Mouse (Mus musculus): ENCODE data around the gene Fbxw11.

Fbxw11 gene

DNA sequence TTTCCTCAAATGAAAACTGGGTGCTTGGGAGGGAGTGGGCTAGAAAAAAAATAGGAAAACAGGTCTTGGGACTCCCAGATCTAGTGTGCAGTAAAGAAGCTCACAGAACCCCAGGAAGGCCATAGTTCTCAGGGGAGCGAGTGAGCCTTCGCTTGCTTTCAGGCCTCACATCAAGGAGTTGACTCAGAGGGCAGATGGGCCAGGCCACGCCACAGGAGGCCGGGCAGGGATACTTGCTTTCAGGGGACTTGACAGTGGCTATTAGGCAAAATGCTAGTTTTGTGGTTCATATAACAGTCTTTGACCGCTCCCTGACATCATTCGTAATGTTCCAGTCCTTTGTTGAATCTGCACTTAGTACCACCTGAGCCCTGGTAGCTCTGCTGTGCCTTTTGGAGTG lies 18.6 kb upstream of the Fbxw11 start:
- DNase-seq (ENCODE audit: low spot score in 2 of 2) = no peak

DNA sequence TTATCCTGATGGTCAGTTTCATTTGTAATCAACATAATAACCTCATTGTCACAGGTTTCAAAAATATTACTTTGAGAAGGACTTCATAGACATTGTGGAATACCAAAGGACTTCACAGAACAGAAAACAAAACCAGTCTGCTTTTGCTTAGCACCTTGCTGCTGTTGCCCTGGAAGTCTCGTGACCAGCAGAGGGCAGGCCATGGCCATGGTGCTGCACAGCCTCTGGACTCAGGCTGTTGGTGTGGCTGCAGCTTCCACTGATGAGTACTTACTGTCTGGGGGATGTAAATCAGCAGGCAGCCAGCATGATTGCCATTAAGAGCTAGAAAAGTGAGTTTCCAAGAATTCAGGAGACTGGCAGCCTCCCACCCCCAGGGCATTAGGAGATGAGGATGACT lies 16.8 kb upstream of the Fbxw11 start:
- DNase-seq (ENCODE audit: low spot score in 2 of 2) = peak in 1 of 2 experiments; percentile 55

DNA sequence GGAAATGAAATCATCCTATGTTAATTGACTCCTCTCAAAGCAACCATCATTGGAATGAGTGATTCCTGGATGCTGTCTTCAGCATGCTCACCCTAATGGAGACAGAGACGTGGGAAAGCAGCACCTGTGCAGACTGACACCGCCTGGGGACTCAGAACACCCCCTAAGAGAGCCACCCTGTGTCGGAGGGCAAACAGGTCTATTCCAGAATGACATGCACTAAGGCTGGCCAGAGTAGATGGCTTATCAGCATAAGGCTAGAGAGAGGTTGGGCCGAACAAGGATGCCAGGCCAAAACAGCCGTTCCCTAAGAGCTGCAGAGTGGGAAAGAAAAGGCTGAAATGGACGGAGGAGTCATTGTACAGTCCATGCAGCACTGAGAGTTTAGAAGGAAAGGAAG lies 16.4 kb upstream of the Fbxw11 start:
- DNase-seq (ENCODE audit: low spot score in 2 of 2) = no peak

- no peak for DNase-seq (ENCODE audit: low spot score in 2 of 2)
Measured at GRCm38 (mm10) chr11:32627900-32628299, 14.6 kb upstream of the Fbxw11 start.

DNA sequence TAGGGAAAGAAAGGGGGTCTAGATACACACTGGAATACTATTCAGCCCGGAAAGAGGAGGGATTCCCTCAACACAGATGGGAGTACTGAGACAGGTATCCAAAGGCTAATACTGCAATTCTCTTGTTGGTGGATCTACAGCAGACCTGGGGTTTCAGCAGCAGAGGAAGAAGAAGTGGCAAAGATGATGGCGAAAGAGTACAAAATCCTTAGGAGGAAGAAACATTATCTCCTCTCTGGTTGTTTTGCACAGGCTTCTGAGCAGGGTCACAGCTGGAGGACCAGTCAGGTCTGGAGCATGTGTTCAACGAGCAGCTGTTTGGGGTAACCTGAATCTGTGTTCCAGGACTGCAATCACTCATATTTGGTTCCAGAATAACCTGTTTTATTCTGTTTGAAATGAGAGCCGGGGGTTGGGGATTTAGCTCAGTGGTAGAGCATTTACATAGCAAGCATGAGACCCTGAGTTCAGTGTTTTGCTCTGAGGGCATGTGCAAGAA lies 12.8 kb upstream of the Fbxw11 start:
- no peak for DNase-seq (ENCODE audit: low spot score in 2 of 2)

DNA sequence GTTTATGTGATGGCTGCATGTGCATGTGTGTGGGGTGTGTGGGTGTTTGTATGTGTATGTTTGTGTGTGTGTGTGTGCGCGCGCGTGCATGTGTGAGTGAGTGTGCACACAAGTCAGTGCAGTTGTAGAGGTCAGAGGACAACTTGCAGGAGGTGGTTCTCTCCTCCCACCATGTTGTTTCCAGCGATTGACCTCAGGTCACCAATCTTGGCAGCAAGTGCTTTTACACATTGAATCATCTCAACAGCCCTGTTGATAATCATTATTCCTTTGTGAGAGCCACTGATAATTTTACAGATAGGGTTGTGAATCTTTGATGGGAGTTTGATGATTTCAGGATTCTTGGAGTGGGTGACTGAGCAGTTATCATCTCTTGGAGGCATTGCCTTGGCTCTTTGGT lies 9.9 kb upstream of the Fbxw11 start:
- no peak for DNase-seq (ENCODE audit: low spot score in 2 of 2)

GRCm38 (mm10) chr11:32633542-32633941 lies 9.0 kb upstream of the Fbxw11 start:
- no peak for DNase-seq (ENCODE audit: low spot score in 2 of 2)

DNA sequence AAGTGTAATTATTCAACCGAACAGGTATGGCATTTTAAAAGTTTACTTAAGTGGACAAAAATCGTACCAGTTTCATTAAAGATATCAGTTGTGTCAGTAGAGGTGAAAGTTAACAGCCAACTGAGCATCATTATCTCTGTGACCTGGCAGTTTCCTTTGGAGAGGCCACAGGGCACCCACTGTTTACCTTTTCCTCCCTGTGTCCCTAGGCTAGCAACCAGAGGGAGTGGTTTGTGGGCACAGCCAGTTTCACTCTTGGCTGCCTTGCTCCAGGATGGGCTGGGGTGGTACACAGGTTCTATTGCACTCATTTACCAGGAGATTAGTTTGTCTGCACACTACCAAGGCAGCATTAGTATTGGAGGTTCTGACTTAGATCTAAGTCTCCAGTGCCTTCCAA lies 8.4 kb upstream of the Fbxw11 start:
- DNase-seq (ENCODE audit: low spot score in 2 of 2) = no peak

- no peak for DNase-seq (ENCODE audit: low spot score in 2 of 2)
Measured at GRCm38 (mm10) chr11:32634842-32635241, 7.7 kb upstream of the Fbxw11 start.

DNA sequence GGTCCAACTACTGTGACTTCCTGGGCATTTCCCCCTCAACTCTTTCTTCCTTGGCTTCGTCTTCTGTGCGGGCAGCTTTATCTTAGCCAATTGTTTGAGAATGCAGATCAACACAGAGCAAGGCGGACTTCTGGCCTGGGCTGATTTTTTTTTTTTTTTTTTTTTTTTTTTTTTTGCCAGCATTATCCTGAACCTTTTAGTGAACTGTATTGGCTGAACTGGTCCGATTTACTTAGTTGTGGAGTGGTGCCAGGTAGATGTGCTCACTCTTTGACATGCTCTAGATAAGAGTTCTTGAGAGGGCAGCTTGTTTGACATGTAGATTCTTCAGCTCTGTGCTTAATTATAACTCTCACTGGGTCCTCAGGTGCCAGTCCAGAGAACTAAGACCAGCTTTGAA lies 6.2 kb upstream of the Fbxw11 start:
- DNase-seq (ENCODE audit: low spot score in 2 of 2) = no peak

DNA sequence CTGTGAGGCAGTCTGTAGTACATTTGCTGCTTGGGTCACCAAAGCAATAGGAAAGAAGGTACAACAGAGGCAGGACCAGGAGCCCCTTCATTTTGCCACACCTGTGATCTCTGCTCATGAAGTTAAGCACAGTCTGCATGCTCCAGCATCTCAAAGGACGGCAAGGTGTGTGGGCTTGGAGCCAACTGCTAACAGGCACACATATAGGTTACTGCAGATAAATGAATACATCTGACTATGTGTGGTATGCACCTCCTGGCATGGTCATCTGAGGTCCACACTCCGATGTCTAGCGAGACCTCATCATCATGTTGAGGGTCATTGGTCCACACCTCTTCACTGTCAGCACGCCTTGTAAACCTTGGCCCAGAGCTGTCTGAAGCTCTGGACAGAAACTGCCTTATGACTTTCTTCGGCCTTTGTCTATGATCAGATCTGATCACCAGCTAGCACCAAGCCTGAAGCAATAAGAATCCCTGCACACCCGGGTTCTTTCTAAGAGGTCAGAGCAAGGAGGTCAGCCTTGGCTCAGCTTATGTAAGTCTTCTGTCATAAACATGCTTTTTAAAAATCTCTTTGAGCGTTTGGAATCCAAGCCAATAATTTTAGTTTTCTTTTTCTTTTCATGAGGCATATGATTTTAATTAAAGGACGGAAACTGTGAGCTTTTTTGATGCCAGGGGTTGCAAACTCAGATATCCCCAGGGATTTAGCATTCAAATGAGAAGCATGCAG lies 3.8 kb upstream of the Fbxw11 start:
- no peak for DNase-seq (ENCODE audit: low spot score in 2 of 2)

DNA sequence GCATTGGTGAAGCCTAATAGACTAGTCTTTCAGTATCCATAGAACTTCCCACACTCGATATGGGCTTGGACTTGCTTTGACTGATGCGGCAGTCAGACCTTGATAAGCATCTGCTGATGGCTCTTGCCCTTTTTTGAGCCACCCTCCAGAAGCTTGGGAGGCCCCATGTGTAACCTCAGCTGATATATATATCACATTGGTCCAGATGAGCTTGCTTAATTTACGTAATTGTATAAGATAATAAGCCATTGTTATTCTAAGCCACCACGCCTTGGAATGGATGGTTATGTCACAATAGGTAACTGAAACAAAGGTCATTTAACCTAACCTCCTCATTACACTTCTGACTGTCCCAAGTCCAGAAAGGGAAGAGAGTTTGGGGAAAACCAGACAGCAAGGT lies 1.9 kb upstream of the Fbxw11 start:
- DNase-seq (ENCODE audit: low spot score in 2 of 2) = no peak

DNA sequence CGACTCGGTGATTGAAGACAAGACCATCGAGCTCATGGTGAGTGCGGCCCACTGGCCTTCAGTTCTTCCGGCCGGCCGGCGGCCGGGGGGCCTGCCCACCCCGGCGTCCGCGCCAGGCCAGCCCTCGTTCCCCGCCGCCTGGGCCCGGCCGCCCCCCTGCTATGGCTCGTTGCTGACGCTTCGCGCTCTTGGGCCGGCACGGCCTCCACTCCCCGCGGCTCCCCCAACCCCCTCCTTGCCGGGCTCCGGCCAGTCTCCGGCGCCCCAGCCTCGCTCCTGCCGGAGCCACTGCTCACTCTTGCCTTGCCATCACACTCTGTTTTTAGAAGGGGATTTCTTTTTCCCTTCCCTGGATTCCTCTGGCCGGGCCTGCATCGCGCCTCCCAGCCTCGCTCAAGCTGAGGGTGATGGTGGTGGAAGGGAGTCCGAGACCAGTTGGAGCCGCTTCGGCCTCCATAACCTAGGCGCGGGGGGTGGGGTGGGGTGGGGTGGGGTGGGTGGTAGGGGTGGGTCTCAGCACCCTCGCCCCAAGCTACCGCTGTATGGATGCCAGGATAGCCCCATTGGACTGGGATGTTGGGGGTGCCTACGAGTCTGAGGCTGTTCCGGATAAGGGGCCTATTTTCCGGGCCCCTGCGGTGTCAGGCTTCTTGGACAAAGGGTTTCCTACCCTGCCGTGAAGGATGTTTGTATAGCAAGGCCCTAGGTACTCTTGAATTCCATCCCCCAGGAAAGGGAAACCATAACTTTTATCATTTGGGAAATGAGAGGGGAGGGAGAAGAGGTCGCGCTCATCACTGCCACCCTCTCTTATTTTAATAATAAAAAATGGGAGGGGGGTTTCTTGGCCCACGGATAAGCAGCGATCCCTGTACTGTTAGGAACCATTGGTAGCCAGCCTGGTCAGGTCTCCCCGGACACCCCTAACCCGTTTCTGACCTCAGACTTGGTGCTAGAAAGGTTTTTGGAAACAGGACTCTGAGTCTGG lies 669 bp downstream of the Fbxw11 start:
- DNase-seq (ENCODE audit: low spot score in 2 of 2) = peak in 1 of 2 experiments; percentile 27

- no peak for DNase-seq (ENCODE audit: low spot score in 2 of 2)
Measured at GRCm38 (mm10) chr11:32644010-32644409, 1.5 kb downstream of the Fbxw11 start.

DNA sequence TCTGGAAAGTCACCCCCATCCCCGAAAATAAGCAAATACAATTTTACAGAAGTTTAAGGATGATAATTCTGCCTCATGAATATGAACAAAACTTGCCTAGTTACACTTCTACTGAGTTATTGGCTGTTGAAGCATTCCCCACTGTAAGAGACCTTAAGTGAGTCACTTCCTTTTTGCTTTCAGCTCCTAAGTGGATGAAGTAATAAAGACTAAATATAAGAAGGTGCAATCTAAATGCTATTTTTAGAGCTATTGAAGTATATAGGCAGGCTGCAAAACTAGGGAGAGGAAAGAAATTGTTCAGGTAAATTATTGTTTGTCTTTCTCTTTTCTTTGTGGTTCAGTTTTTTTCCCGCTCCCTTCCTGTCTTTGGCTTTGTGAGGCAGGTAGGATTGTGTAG lies 4.7 kb downstream of the Fbxw11 start:
- no peak for DNase-seq (ENCODE audit: low spot score in 2 of 2)

- DNase-seq (ENCODE audit: low spot score in 2 of 2) = no peak
Measured at GRCm38 (mm10) chr11:32650236-32650749, 7.8 kb downstream of the Fbxw11 start.

DNA sequence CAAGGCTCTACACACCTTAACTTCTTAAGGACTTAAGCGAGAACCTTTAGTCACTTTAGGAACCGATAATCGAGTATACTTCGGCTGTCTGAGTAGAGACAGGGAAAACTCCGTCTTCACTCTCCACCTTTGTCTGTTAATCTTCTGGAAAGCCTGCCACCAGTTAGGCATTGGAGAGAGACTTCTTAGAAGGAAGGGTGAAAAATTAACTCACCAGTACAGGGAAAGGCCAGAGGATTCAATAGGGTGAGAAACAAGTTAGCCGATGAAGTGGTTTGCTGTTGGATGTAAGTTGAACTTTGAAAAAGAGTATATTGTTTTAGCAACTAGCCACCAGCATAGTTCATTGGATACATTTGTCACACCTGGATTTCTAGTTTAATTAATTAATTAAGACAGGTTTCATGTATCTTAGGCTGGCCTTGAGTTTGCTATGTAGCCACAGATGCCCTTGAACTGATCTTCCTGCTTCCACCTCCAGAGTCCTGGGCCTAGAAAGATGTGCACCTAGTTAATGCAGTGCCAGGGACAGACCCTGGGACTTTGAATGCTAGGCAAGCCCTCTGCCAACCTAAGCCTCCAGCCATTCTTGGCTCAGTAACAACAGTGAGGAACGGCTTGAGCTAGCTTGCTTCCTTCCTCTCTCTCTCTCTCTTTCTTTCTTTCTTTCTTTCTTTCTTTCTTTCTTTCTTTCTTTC lies 8.5 kb downstream of the Fbxw11 start:
- no peak for DNase-seq (ENCODE audit: low spot score in 2 of 2)

- no peak for DNase-seq (ENCODE audit: low spot score in 2 of 2)
Measured at GRCm38 (mm10) chr11:32651723-32652122, 9.2 kb downstream of the Fbxw11 start.

DNA sequence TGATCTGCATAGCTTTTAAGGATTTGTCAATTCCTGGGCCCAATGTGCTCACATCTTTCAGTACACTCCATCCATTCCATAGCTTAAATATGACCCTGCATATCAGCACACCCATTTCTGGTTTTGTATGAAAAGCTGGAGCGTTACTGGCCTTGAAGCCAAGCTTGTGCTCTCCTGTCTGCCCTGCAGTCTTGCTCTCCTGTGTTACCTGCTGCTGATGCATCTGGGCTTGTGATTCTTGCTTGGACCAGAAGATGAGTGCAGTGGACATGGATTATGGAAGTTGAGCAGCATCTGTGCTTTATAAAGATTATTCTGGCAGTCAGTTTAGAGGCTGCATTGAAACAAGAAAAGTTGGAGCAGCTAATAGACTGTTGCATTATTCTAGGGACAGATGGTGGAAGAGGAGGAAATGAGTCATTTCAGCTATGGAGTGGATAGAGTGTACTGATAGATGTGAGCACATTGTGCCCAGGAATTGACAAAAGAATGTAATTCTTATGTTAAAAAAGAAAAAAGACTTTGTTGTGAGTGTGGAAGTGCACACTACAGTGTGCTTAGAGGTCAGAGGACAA lies 19.6 kb downstream of the Fbxw11 start:
- no peak for DNase-seq (ENCODE audit: low spot score in 2 of 2)

DNA sequence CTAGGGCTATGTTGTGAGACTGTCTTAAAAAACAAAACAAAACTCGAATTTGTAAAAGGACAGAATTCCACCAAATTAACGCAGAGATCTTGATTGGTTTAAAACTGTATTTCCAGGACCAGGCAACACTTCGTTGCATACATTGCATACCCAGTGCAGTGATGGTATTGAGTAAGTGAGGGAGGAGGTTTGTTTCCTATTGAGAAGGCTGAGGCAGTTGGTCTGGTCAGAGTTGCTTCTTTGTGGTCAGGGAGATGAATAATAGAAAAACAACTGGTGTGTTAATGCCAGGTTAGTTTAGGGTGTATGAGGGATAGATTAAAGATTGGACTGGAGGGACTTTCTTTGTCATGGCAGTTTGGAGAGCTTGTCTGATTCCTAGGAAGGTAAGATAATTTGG lies 23.1 kb downstream of the Fbxw11 start:
- DNase-seq (ENCODE audit: low spot score in 2 of 2) = no peak

DNA sequence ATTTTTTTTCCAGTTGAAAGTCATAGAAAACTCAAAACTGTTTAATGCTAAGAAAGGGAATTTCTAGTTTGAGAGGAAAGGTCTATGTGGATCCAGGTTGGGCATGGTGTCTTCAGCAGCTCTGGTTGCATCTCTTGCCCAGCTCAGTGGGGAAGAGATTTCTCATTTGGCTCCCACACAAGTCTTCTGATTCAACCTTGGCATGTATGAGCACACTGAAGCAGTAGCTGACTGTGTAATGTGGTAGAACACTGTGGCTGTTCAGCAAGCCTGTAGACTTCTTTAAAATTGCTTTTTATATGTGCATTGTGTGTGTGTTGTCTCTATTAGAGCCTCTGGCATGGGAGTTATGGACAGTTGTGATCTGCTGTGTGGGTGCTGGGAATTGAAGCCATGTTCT lies 24.5 kb downstream of the Fbxw11 start:
- no peak for DNase-seq (ENCODE audit: low spot score in 2 of 2)

GRCm38 (mm10) chr11:32671480-32671879 lies 29.0 kb downstream of the Fbxw11 start:
- DNase-seq (ENCODE audit: low spot score in 2 of 2) = no peak

All from cerebellum, postnatal 4 days (tissue).